Mouse (Mus musculus): ENCODE measurements around the gene Atg9a.

Atg9a gene

GRCm38 (mm10) chr1:75168472-75169464, 23.2 kb downstream of the Atg9a start, which contains the start of gene Zfand2b:
TSS of gene Zfand2b (plus strand) at chr1:75168646.
- peak; percentile 72 for DNase-seq (ENCODE audit: extremely low read depth, low read depth, low spot score)

- DNase-seq (ENCODE audit: extremely low read depth, low read depth, low spot score), result no peak
Observed at GRCm38 (mm10) chr1:75168093-75168471, 23.9 kb downstream of the Atg9a start.

GRCm38 (mm10) chr1:75160256-75160617, 31.8 kb downstream of the Atg9a start:
- DNase-seq (ENCODE audit: extremely low read depth, low read depth, low spot score), result no peak

GRCm38 (mm10) chr1:75159540-75160255, 32.3 kb downstream of the Atg9a start:
- no peak for DNase-seq (ENCODE audit: extremely low read depth, low read depth, low spot score)

GRCm38 (mm10) chr1:75158990-75159389, 33.0 kb downstream of the Atg9a start:
- no peak for DNase-seq (ENCODE audit: extremely low read depth, low read depth, low spot score)

GRCm38 (mm10) chr1:75155837-75156236, 36.2 kb downstream of the Atg9a start:
- no peak for DNase-seq (ENCODE audit: extremely low read depth, low read depth, low spot score)

- no peak for DNase-seq (ENCODE audit: extremely low read depth, low read depth, low spot score)
Observed at GRCm38 (mm10) chr1:75148727-75149126, 43.3 kb downstream of the Atg9a start.

- DNase-seq (ENCODE audit: extremely low read depth, low read depth, low spot score), result no peak
Observed at GRCm38 (mm10) chr1:75147411-75148135, 44.4 kb downstream of the Atg9a start.

GRCm38 (mm10) chr1:75145589-75145988, 46.4 kb downstream of the Atg9a start:
- DNase-seq (ENCODE audit: extremely low read depth, low read depth, low spot score), result no peak

- DNase-seq (ENCODE audit: extremely low read depth, low read depth, low spot score), result no peak
Observed at GRCm38 (mm10) chr1:75142301-75143261, 49.4 kb downstream of the Atg9a start, which contains the start of the genes Cnppd1 and Retreg2. TSS of gene Cnppd1 (minus strand) at chr1:75142711. TSS of gene Retreg2 (plus strand) at chr1:75142778.

- no peak for DNase-seq (ENCODE audit: extremely low read depth, low read depth, low spot score)
Observed at GRCm38 (mm10) chr1:75141486-75142190, 50.4 kb downstream of the Atg9a start.

GRCm38 (mm10) chr1:75140601-75141190, 51.3 kb downstream of the Atg9a start:
- no peak for DNase-seq (ENCODE audit: extremely low read depth, low read depth, low spot score)

GRCm38 (mm10) chr1:75138448-75138847, 53.5 kb downstream of the Atg9a start:
- no peak for DNase-seq (ENCODE audit: extremely low read depth, low read depth, low spot score)

GRCm38 (mm10) chr1:75136730-75137129, 55.3 kb downstream of the Atg9a start:
- no peak for DNase-seq (ENCODE audit: extremely low read depth, low read depth, low spot score)

- no peak for DNase-seq (ENCODE audit: extremely low read depth, low read depth, low spot score)
Observed at GRCm38 (mm10) chr1:75136293-75136692, 55.7 kb downstream of the Atg9a start.

GRCm38 (mm10) chr1:75133421-75134207, 58.4 kb downstream of the Atg9a start, which contains the start of gene Slc23a3:
TSS of gene Slc23a3 (minus strand) at chr1:75133890.
- DNase-seq (ENCODE audit: extremely low read depth, low read depth, low spot score), result no peak
